Mouse (Mus musculus) lung, postnatal 0 days (tissue): ENCODE data around the gene Comt.

Source experiments
- CTCF ChIP-seq: IDR thresholded peaks from 2 replicates; pipeline ENCODE4 v1.5.1; 2016; ENCODE audit warnings: antibody characterized with exemption, mild to moderate bottlenecking
- EP300 ChIP-seq: IDR thresholded peaks from 2 replicates; pipeline ENCODE4 v1.6.1; 2016; ENCODE audit warnings: antibody characterized with exemption, mild to moderate bottlenecking, control low read depth

- TF ChIP-seq EP300, result no peak
- TF ChIP-seq CTCF, result no peak
Measured at GRCm38 (mm10) chr16:18458661-18459060, 32.0 kb upstream of the Comt start.
